Mouse (Mus musculus) lung, postnatal 25 days (tissue): ENCODE data around the gene Olfr945.

ENCODE experiments used
- DNase-seq: peaks from one replicate; pipeline ENCODE4 v3.0.0; 2022; ENCODE audit warnings: low spot score

Gene Olfr945

GRCm38 (mm10) chr9:39276718-39277117 lies at the start of gene Olfr945:
Olfr945 (minus strand) TSS chr9:39276818.
- DNase-seq: no peak

- no peak for DNase-seq
These were observed 49.3 kb upstream of the Olfr945 start, which contains the start of gene Olfr948 for GRCm38 (mm10) chr9:39325945-39326344. Olfr948 (minus strand) TSS chr9:39326045.

- DNase-seq: no peak
These were observed 10.5 kb upstream of the Olfr945 start for GRCm38 (mm10) chr9:39287136-39287535.

- DNase-seq: no peak
These were observed 26.7 kb downstream of the Olfr945 start, which contains the start of gene Olfr1537 for GRCm38 (mm10) chr9:39249894-39250293. Olfr1537 (minus strand) TSS chr9:39249994.
